Mouse (Mus musculus) c-Kit-positive CD71-positive TER-119-negative erythroid progenitor cells, embryonic 14.5 days (primary cell): ENCODE measurements at regions not wholly inside any gene's neighbourhood (a gene's known extent, or its start where the extent isn't known, plus 50 kb on each side); places are given as distances from the start of the nearest gene placed in this dataset.

Source experiments
- DNase-seq: peaks from one replicate; pipeline ENCODE4 v3.0.0-alpha.2; 2013; ENCODE audit warnings: low read depth

- DNase-seq, result no peak
Measured at GRCm38 (mm10) chr8:40186715-40187583, 487.9 kb upstream of the Adam24 start.

GRCm38 (mm10) chr8:40187584-40187934, 487.3 kb upstream of the Adam24 start:
- DNase-seq, result peak; percentile 4

- no peak for DNase-seq
Measured at GRCm38 (mm10) chr8:40192266-40192665, 482.6 kb upstream of the Adam24 start.

- no peak for DNase-seq
Measured at GRCm38 (mm10) chr8:40193148-40193547, 481.7 kb upstream of the Adam24 start.

GRCm38 (mm10) chr8:40210871-40211270, 464.0 kb upstream of the Adam24 start:
- no peak for DNase-seq

- no peak for DNase-seq
Measured at GRCm38 (mm10) chr8:40223521-40223920, 451.4 kb upstream of the Adam24 start.

- DNase-seq, result no peak
Measured at GRCm38 (mm10) chr8:40227262-40227661, 447.6 kb upstream of the Adam24 start.
